Comparison of ENCODE assay signal across 8 mouse cellular contexts in genomic region chr11:69395235-69395633, GRCm38 (mm10). TPM values are rescaled to one million over a fixed set of nuclear protein-coding genes. Genes with fewer than 3 reads are reported as not detected.
A peak's percentile ranks its signal among the peaks of the same experiment; 100 is the strongest.
DNase-seq lines count a peak whose midpoint lies in the region; ATAC-seq and TF ChIP-seq lines count a peak whose summit lies in the region.
"Not testable (repeated sequence)": the region's sequence is repeated elsewhere in the genome, so short reads cannot be mapped to it uniquely, and the experiment has no call there.

Gene Naa38 (plus strand): TSS chr11:69395487.
Gene Cyb5d1 (minus strand): TSS chr11:69395631.

- H3K9me3 ChIP-seq in hindbrain, embryonic 16.5 days (ENCODE audit: control insufficient read depth, low read length) = not testable (repeated sequence)

- H3K4me1 ChIP-seq in hindbrain, embryonic 16.5 days (ENCODE audit: control insufficient read depth, insufficient read depth, low read depth, low read length) = peaks cover 13% of the 10 kb centered on the region

- H3K27me3 ChIP-seq in Patski; hindbrain, embryonic 16.5 days (replicated peaks; ENCODE audit: control insufficient read depth, insufficient read depth, low read length): not testable (repeated sequence)

- CTCF ChIA-PET in Patski (lab: Charles Lee) = interaction anchor here (1.2 to 1.6 kb wide), 2 partner anchors 126 to 138 kb away, joined by 4 to 8 read pairs; no protein-coding TSS in a partner anchor

- WGBS in hindbrain, embryonic 16.5 days = under 1% methylated on average over 23 of the region's 24 CpGs
- WGBS in macrophage (ENCODE audit: missing documents) = under 1% methylated on average over 16 of the region's 24 CpGs

- H3K4me2 ChIP-seq in hindbrain, embryonic 16.5 days (ENCODE audit: low read length) = peak within 1 kb of the TSS; percentile 80

- peak within 1 kb of the TSS; percentile 96 for H3K27ac ChIP-seq in gastrocnemius, adult 2 months
- peak within 1 kb of the TSS; percentile 99 for H3K27ac ChIP-seq in hindbrain, embryonic 16.5 days (ENCODE audit: low read depth, low read length)
- peak within 1 kb of the TSS; percentile 98 for H3K27ac ChIP-seq in left cerebral cortex, adult 2 months
- H3K27ac ChIP-seq in macrophage = peak within 1 kb of the TSS; percentile 97

- peak within 1 kb of the TSS; percentile 95 for H3K9ac ChIP-seq in hindbrain, embryonic 16.5 days (ENCODE audit: low read depth, low read length)

- H3K4me3 ChIP-seq in gastrocnemius, adult 2 months = peak within 1 kb of the TSS; percentile 85
- H3K4me3 ChIP-seq in hindbrain, embryonic 16.5 days (ENCODE audit: low read length) = peak within 1 kb of the TSS; percentile 78
- peak within 1 kb of the TSS; percentile 69 for H3K4me3 ChIP-seq in left cerebral cortex, adult 2 months
- H3K4me3 ChIP-seq in macrophage (ENCODE audit: inconsistent target) = peak within 1 kb of the TSS; percentile 83

- ATAC-seq in Patski = peak; percentile 42
- ATAC-seq in hindbrain, embryonic 16.5 days = peak; percentile 83

- TF ChIP-seq CTCF in Patski (IDR thresholded peaks at IDR 0.05); gastrocnemius, adult 2 months (IDR thresholded peaks at IDR 0.05); left cerebral cortex, adult 2 months (IDR thresholded peaks at IDR 0.05): not testable (repeated sequence)

- not testable (repeated sequence) for DNase-seq in Patski (ENCODE audit: low read depth, low spot score)
- peak; percentile 92 to 95 for DNase-seq in cerebellum, postnatal 36 days
- peak; percentile 92 for DNase-seq in gastrocnemius, adult 2 months
- peak; percentile 88 to 90 for DNase-seq in left cerebral cortex, adult 2 months (ENCODE audit: extremely low spot score in 1 of 2, low spot score in 2 of 2)
- DNase-seq in retina, postnatal 7 days (ENCODE audit: low read depth, low spot score) = peak; percentile 83
- peak; percentile 80 to 83 for DNase-seq in urinary bladder, adult 18-20 months (ENCODE audit: low spot score in 2 of 2)

- POLR2A ChIA-PET in Patski (lab: Charles Lee) = interaction anchor here (0.6 to 2.3 kb wide), 8 partner anchors 14 to 167 kb away, joined by 3 to 8 read pairs (median 4); no protein-coding TSS in a partner anchor

- in situ Hi-C loops in Patski (cut with MboI; ENCODE audit: low pct_unique_long_range_greater_than_20kb) = not testable (repeated sequence)

- intact Hi-C loops in gastrocnemius, adult 2 months (cut with DNase I); left cerebral cortex, adult 2 months (cut with DNase I): not testable (repeated sequence)

- H3K36me3 ChIP-seq in hindbrain, embryonic 16.5 days (ENCODE audit: control insufficient read depth, insufficient read depth, low read length) = peaks cover 12% of the 10 kb centered on the region
- H3K36me3 ChIP-seq in macrophage (ENCODE audit: inconsistent target) = not testable (repeated sequence)

- not testable (repeated sequence) for H3K79me2 ChIP-seq in macrophage (ENCODE audit: inconsistent target)

RNA-seq across cellular contexts. Expression of gene Naa38, which starts in this region (rescaled TPM):
- 128 TPM for polyA plus RNA-seq in Patski (2021)
- 10 to 100 TPM; 62.4 to 86.0 TPM for total RNA-seq in gastrocnemius, adult 2 months (2021)
- polyA plus RNA-seq in hindbrain, embryonic 16.5 days (2015; fragmentation: Nextera tagmentation; extraction: Ambion mirVana) = 102 and 130 TPM in 2 replicates
- 100 to 1,000 TPM in 1 of 2 experiments, 10 to 100 TPM in 1; 94.0 to 113 TPM for total RNA-seq in left cerebral cortex, adult 2 months (2021)
- 10 to 100 TPM in 1 of 26 experiments, 1 to 10 TPM in 18, not detected in 7; 1.8 to 14.1 (median 4.3) TPM for total RNA-seq in macrophage (2018; cell fraction: chromatin; rRNA removed)
- 100 to 1,000 TPM in 5 of 26 experiments, 10 to 100 TPM in 21; 63.9 to 111 (median 87.7) TPM for total RNA-seq in macrophage (2018; cell fraction: cytosol; rRNA removed)
- 10 to 100 TPM in 19 of 26 experiments, 1 to 10 TPM in 7; 5.4 to 34.6 (median 15.8) TPM for total RNA-seq in macrophage (2018; cell fraction: nucleus; rRNA removed)
- polyA plus RNA-seq in macrophage (2018) = 60.0 to 104 TPM (median 95.8 TPM) in 3 replicates

RNA-seq across cellular contexts. Expression of gene Cyb5d1, which starts in this region (rescaled TPM):
- polyA plus RNA-seq in Patski (2021) (28.1 TPM), macrophage (2018) (25.0 to 35.1 TPM (median 31.3 TPM) in 3 replicates)
- total RNA-seq in gastrocnemius, adult 2 months (2021) = 10 to 100 TPM; 34.9 to 36.0 TPM
- 28.7 and 33.0 TPM in 2 replicates for polyA plus RNA-seq in hindbrain, embryonic 16.5 days (2015; fragmentation: Nextera tagmentation; extraction: Ambion mirVana)
- 10 to 100 TPM; 40.7 to 45.6 TPM for total RNA-seq in left cerebral cortex, adult 2 months (2021)
- total RNA-seq in macrophage (2018; cell fraction: chromatin; rRNA removed) = 10 to 100 TPM; 10.2 to 51.5 (median 24.5) TPM
- total RNA-seq in macrophage (2018; cell fraction: cytosol; rRNA removed) = 10 to 100 TPM; 16.0 to 40.0 (median 24.4) TPM
- total RNA-seq in macrophage (2018; cell fraction: nucleus; rRNA removed) = 10 to 100 TPM; 17.0 to 48.9 (median 26.3) TPM
